Mouse (Mus musculus) heart, embryonic 15.5 days (tissue): Measurements from ENCODE around the gene Adam33. TPM values are rescaled to one million over a fixed set of nuclear protein-coding genes. Genes with fewer than 3 reads are reported as not detected.

Experiments
- ATAC-seq: fragments of 200-750 bp; cut with Nextera tagmentation; replicated peaks from 2 replicates; pipeline ENCODE4 v1.8.0; 2017; ENCODE audit warnings: low read depth, moderate TSS enrichment; ENCODE audit not compliant: insufficient number of reproducible peaks, insufficient read depth, low FRiP score
- H3K27ac ChIP-seq: fragments of 300-500 bp; sonication (generic); 2 replicates; pipeline ENCODE4 v1.5.1; 2015; ENCODE audit warnings: mild to moderate bottlenecking, inconsistent platforms
- H3K27me3 ChIP-seq: fragments of 300-500 bp; sonication (generic); 2 replicates; pipeline ENCODE4 v1.6.1; 2015; ENCODE audit warnings: inconsistent platforms
- H3K36me3 ChIP-seq: fragments of 300-500 bp; sonication (generic); 2 replicates; pipeline ENCODE4 v1.6.1; 2015; ENCODE audit warnings: mild to moderate bottlenecking, inconsistent platforms
- H3K4me1 ChIP-seq: fragments of 300-500 bp; sonication (generic); replicated peaks from 2 replicates; pipeline ENCODE4 v1.6.1; 2015; ENCODE audit warnings: inconsistent platforms
- H3K4me2 ChIP-seq: fragments of 300-500 bp; sonication (generic); 2 replicates; pipeline ENCODE4 v1.6.1; 2015; ENCODE audit warnings: inconsistent platforms, mild to moderate bottlenecking, moderate library complexity
- H3K4me3 ChIP-seq: fragments of 300-500 bp; sonication (generic); 2 replicates; pipeline ENCODE4 v1.5.1; 2015; ENCODE audit warnings: mild to moderate bottlenecking, inconsistent platforms
- H3K9ac ChIP-seq: fragments of 300-500 bp; sonication (generic); 2 replicates; pipeline ENCODE4 v1.6.1; 2015; ENCODE audit warnings: mild to moderate bottlenecking, inconsistent platforms
- H3K9me3 ChIP-seq: fragments of 300-500 bp; sonication (generic); replicated peaks from 2 replicates; pipeline ENCODE4 v1.6.1; 2016; ENCODE audit warnings: inconsistent platforms
- WGBS: fragments of 180-500 bp; shearing (Covaris S2); methylation state at CpG from one replicate; pipeline ENCODE4 v1.1.7; 2015; ENCODE audit warnings: mixed read lengths; 5-methylcytosine and 5-hydroxymethylcytosine counted together
- polyA plus RNA-seq: library from polyadenylated mRNA; unstranded; fragments of >200 nt; fragmentation: Nextera tagmentation; extraction: Ambion mirVana; gene quantifications from 2 replicates; pipeline ENCODE4 v1.2.1, GENCODE M21; 2015

The Adam33 gene
- polyA plus RNA-seq, 1 experiment from 2014 or later: 13.5 TPM

GRCm38 (mm10) chr2:131086667-131087390 lies 23.2 kb upstream of the Adam33 start, which contains the start of gene Siglec1:
Gene Siglec1, minus strand, starts transcription at chr2:131086765.
- Histone ChIP-seq H3K4me2 (no peak within 1 kb of the TSS), H3K9ac (no peak within 1 kb of the TSS), H3K27ac (no peak within 1 kb of the TSS), H3K36me3 (no peaks in the 10 kb centered on the region), H3K27me3 (no peaks in the 10 kb centered on the region), H3K4me3 (no peak within 1 kb of the TSS), H3K9me3 (no peaks in the 10 kb centered on the region), H3K4me1 (no peaks in the 10 kb centered on the region)
- no peak for ATAC-seq
- WGBS: 83% methylated on average over 11 of the region's 11 CpGs

DNA sequence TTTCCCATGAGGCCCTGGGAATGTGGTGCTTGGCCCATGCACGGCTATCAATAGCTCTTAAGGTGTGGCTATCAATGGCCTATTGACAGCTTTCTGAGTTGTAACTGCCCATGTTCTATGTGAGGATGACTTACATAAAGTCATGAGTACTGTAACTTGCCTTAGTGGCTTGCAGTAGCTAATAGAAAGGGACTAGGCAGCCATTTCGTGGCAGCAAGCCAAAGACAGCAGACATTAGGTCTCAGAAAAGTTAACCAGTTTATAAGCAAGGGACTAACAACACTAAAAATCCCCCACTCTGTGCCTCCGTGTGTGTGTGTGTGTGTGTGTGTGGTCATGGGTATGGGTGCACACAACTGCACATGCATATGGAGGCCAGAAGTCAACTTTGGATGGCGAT lies 20.6 kb upstream of the Adam33 start:
- Histone ChIP-seq H3K4me3 (no peak overlapping the region), H3K4me2 (no peak overlapping the region), H3K36me3 (no peaks in the 10 kb centered on the region), H3K9ac (no peak overlapping the region), H3K27ac (no peak overlapping the region), H3K9me3 (no peaks in the 10 kb centered on the region), H3K4me1 (no peaks in the 10 kb centered on the region), H3K27me3 (0 out of 2 replicates have a peak, but pooled peaks cover 8% of the 10 kb centered on the region)
- no peak for ATAC-seq
- 73% methylated on average over 4 of the region's 4 CpGs for WGBS

- Histone ChIP-seq H3K9ac (no peak overlapping the region), H3K27me3 (peaks cover 15% of the 10 kb centered on the region; the same call in 1 of the 2 replicates), H3K4me2 (no peak overlapping the region), H3K27ac (no peak overlapping the region), H3K4me3 (no peak overlapping the region), H3K36me3 (no peaks in the 10 kb centered on the region), H3K4me1 (no peaks in the 10 kb centered on the region), H3K9me3 (no peaks in the 10 kb centered on the region)
- 52% methylated on average over 5 of the region's 5 CpGs for WGBS
- ATAC-seq: no peak
These were observed 16.9 kb upstream of the Adam33 start for GRCm38 (mm10) chr2:131080507-131080906.

GRCm38 (mm10) chr2:131072536-131072935 lies 8.9 kb upstream of the Adam33 start:
- H3K9ac ChIP-seq: no peak overlapping the region

GRCm38 (mm10) chr2:131067481-131067880 lies 3.9 kb upstream of the Adam33 start:
- Histone ChIP-seq H3K4me1 (peaks cover 13% of the 10 kb centered on the region), H3K27ac (no peak overlapping the region), H3K9ac (no peak overlapping the region), H3K4me2 (no peak overlapping the region), H3K27me3 (peaks cover 38% of the 10 kb centered on the region), H3K4me3 (no peak overlapping the region), H3K9me3 (no peaks in the 10 kb centered on the region), H3K36me3 (no peaks in the 10 kb centered on the region)
- WGBS: 55% methylated on average over 6 of the region's 6 CpGs
- ATAC-seq: no peak

More at GRCm38 (mm10) chr2:131072536-131072935, 8.9 kb upstream of the Adam33 start:
- H3K4me2 ChIP-seq: no peak overlapping the region
- no peak for ATAC-seq
- no peaks in the 10 kb centered on the region for H3K4me1 ChIP-seq
- H3K27ac ChIP-seq: no peak overlapping the region
- H3K9me3 ChIP-seq: no peaks in the 10 kb centered on the region
- H3K27me3 ChIP-seq: peaks cover 5% of the 10 kb centered on the region
- H3K36me3 ChIP-seq: no peaks in the 10 kb centered on the region
- WGBS: 78% methylated on average over 10 of the region's 10 CpGs
- no peak overlapping the region for H3K4me3 ChIP-seq

GRCm38 (mm10) chr2:131066342-131066741 lies 2.7 kb upstream of the Adam33 start:
- Histone ChIP-seq H3K4me3 (no peak overlapping the region), H3K4me2 (no peak overlapping the region), H3K27ac (no peak overlapping the region), H3K27me3 (peaks cover 40% of the 10 kb centered on the region), H3K36me3 (no peaks in the 10 kb centered on the region), H3K9me3 (no peaks in the 10 kb centered on the region), H3K9ac (no peak overlapping the region), H3K4me1 (peaks cover 23% of the 10 kb centered on the region)
- ATAC-seq: no peak
- 63% methylated on average over 9 of the region's 9 CpGs for WGBS

DNA sequence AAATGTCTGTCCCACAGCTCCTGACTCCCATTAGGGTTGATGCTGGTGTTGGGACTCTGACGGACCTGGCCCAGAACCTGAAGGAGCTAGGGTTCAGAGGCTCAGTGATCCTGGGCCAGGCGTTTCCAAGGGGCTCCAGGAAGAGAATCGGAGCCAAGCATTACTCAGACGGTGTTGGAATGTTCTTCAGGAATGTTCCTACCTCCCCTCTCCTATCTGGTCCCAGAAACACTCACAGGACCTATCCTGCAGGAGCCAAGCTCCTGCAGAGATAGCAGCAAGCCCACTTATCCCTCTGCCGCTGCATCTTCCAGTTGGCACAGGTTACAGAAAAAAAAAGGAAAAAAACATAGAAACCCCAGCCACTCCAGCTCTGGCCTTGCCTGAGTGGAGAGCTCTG lies 2.0 kb downstream of the Adam33 start:
- Histone ChIP-seq H3K27me3 (peaks cover 35% of the 10 kb centered on the region), H3K9ac (peak overlapping the region; percentile 5; the same call in 1 of the 2 replicates), H3K27ac (peak overlapping the region; percentile 65), H3K4me2 (peak overlapping the region; percentile 33), H3K9me3 (no peaks in the 10 kb centered on the region), H3K4me3 (no peak overlapping the region), H3K4me1 (peaks cover 52% of the 10 kb centered on the region), H3K36me3 (no peaks in the 10 kb centered on the region)
- 26% methylated on average over 5 of the region's 5 CpGs for WGBS
- ATAC-seq: peak; percentile 34; the same call in 1 of the 2 replicates

GRCm38 (mm10) chr2:131060784-131061183 lies 2.8 kb downstream of the Adam33 start:
- Histone ChIP-seq H3K4me1 (peaks cover 60% of the 10 kb centered on the region), H3K27me3 (peaks cover 37% of the 10 kb centered on the region), H3K4me2 (peak overlapping the region; percentile 33; the same call in 1 of the 2 replicates), H3K27ac (peak overlapping the region; percentile 65), H3K4me3 (no peak overlapping the region), H3K9me3 (no peaks in the 10 kb centered on the region), H3K36me3 (no peaks in the 10 kb centered on the region), H3K9ac (no peak overlapping the region; the same call in 1 of the 2 replicates)
- 54% methylated on average over 6 of the region's 6 CpGs for WGBS
- ATAC-seq: no peak

GRCm38 (mm10) chr2:131059781-131060540 lies 3.7 kb downstream of the Adam33 start:
- Histone ChIP-seq H3K36me3 (no peaks in the 10 kb centered on the region), H3K4me3 (no peak overlapping the region), H3K27me3 (peaks cover 38% of the 10 kb centered on the region), H3K4me2 (no peak overlapping the region), H3K9ac (no peak overlapping the region), H3K27ac (peak overlapping the region; percentile 72), H3K9me3 (no peaks in the 10 kb centered on the region), H3K4me1 (peaks cover 67% of the 10 kb centered on the region)
- WGBS: 60% methylated on average over 9 of the region's 9 CpGs
- ATAC-seq: no peak

DNA sequence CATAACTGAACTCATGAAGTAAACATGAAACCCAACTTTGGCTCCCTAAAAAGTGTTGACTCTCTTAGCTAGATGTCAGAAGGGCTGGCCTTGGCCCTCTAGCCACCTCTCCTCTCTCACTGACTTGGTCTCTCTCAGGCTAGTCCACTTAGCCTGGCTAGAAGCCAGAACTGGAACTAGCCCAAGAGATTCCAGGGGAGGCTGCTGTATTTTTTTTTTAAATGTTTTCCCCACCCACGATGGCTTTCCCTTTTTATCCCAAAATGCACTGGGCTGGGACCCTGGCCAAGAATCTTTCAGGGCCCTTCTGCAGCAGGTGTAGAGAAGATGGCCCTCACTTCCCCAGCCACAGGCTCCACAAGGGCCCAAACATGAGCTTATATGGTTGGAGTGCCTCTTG lies 4.2 kb downstream of the Adam33 start:
- no peak for ATAC-seq
- WGBS: 9% methylated on average over 1 of the region's 1 CpGs
- peaks cover 73% of the 10 kb centered on the region for H3K4me1 ChIP-seq
- no peaks in the 10 kb centered on the region for H3K36me3 ChIP-seq
- H3K4me3 ChIP-seq: no peak overlapping the region
- H3K27ac ChIP-seq: peak overlapping the region; percentile 72
- no peak overlapping the region for H3K4me2 ChIP-seq
- H3K9ac ChIP-seq: no peak overlapping the region
- peaks cover 38% of the 10 kb centered on the region for H3K27me3 ChIP-seq
- H3K9me3 ChIP-seq: no peaks in the 10 kb centered on the region

- peaks cover 38% of the 10 kb centered on the region for H3K27me3 ChIP-seq
- no peak overlapping the region for H3K4me2 ChIP-seq
- H3K9ac ChIP-seq: no peak overlapping the region
- H3K9me3 ChIP-seq: no peaks in the 10 kb centered on the region
- ATAC-seq: no peak
- no peak overlapping the region for H3K4me3 ChIP-seq
- no peaks in the 10 kb centered on the region for H3K36me3 ChIP-seq
- peaks cover 79% of the 10 kb centered on the region for H3K4me1 ChIP-seq
- no peak overlapping the region for H3K27ac ChIP-seq
- WGBS: 90% methylated on average over 8 of the region's 8 CpGs
These were observed 4.9 kb downstream of the Adam33 start for GRCm38 (mm10) chr2:131058672-131059071.
